Mouse (Mus musculus) lung, postnatal 0 days (tissue): ENCODE results near the gene Tspan32.

Source experiments
- CTCF ChIP-seq: IDR thresholded peaks from 2 replicates; pipeline ENCODE4 v1.5.1; 2016; ENCODE audit warnings: antibody characterized with exemption, mild to moderate bottlenecking
- EP300 ChIP-seq: IDR thresholded peaks from 2 replicates; pipeline ENCODE4 v1.6.1; 2016; ENCODE audit warnings: antibody characterized with exemption, mild to moderate bottlenecking, control low read depth

DNA sequence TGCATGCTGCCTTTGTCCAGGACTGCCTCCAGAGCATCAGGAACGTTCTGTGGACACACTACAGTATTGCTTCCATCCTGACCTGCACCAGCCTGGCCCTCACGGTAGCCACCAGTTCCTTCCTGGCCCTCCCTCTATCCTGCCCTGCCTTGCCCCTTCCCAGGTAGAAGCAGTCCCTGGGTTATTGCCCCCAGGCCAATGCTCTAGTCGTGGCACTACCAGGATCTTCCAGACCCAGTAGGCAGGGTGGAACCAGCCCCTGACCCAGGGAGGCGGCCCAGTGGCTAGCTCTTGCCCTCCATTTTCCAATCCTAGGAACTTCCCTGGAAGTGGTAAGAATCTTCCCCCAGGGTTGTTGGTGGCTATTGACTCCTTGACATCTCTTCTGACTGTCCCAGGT lies 12.3 kb downstream of the Tspan32 start:
- no peak for TF ChIP-seq EP300
- TF ChIP-seq CTCF, result no peak
